Mouse (Mus musculus) neural tube, embryonic 10.5 days (tissue): ENCODE measurements around the gene H2al1a.
A peak's percentile ranks its signal among the peaks of the same experiment; 100 is the strongest.
"Not testable (repeated sequence)": the region's sequence is repeated elsewhere in the genome, so short reads cannot be mapped to it uniquely, and the experiment has no call there.

Experiments
- DNase-seq: peaks from one replicate; pipeline ENCODE4 v3.0.0-alpha.2; 2017; ENCODE audit warnings: low spot score; ENCODE audit errors: extremely low spot score

The H2al1a gene

GRCm38 (mm10) chrX:11298957-11299356 lies at the start of gene H2al1a:
TSS of gene H2al1a (plus strand) at chrX:11299257.
- not testable (repeated sequence) for DNase-seq

GRCm38 (mm10) chrX:11250155-11250554 lies 48.9 kb upstream of the H2al1a start:
- no peak for DNase-seq

GRCm38 (mm10) chrX:11254062-11254461 lies 45.0 kb upstream of the H2al1a start:
- DNase-seq: no peak

- no peak for DNase-seq
Observed at GRCm38 (mm10) chrX:11254521-11255207, 44.4 kb upstream of the H2al1a start.

- peak; percentile 20 for DNase-seq
Observed at GRCm38 (mm10) chrX:11255564-11256360, 43.3 kb upstream of the H2al1a start.

- DNase-seq: no peak
Observed at GRCm38 (mm10) chrX:11264918-11265317, 34.1 kb upstream of the H2al1a start.

- DNase-seq: no peak
Observed at GRCm38 (mm10) chrX:11267791-11268190, 31.3 kb upstream of the H2al1a start.

GRCm38 (mm10) chrX:11269074-11269473 lies 30.0 kb upstream of the H2al1a start:
- DNase-seq: no peak

- DNase-seq: no peak
Observed at GRCm38 (mm10) chrX:11273190-11273589, 25.9 kb upstream of the H2al1a start.

- DNase-seq: no peak
Observed at GRCm38 (mm10) chrX:11277083-11277482, 22.0 kb upstream of the H2al1a start.

GRCm38 (mm10) chrX:11280741-11281140 lies 18.3 kb upstream of the H2al1a start:
- DNase-seq: no peak

- DNase-seq: no peak
Observed at GRCm38 (mm10) chrX:11288306-11288882, 10.7 kb upstream of the H2al1a start.

- no peak for DNase-seq
Observed at GRCm38 (mm10) chrX:11289244-11289643, 9.8 kb upstream of the H2al1a start.

GRCm38 (mm10) chrX:11302132-11302531 lies 3.1 kb downstream of the H2al1a start, which contains the start of gene H2al1b:
TSS of gene H2al1b (plus strand) at chrX:11302432.
- DNase-seq: not testable (repeated sequence)

- DNase-seq: not testable (repeated sequence)
Observed at GRCm38 (mm10) chrX:11305355-11305754, 6.3 kb downstream of the H2al1a start, which contains the start of gene H2al1c. TSS of gene H2al1c (plus strand) at chrX:11305655.

GRCm38 (mm10) chrX:11308524-11308923 lies 9.5 kb downstream of the H2al1a start, which contains the start of gene H2al1d:
TSS of gene H2al1d (plus strand) at chrX:11308824.
- DNase-seq: not testable (repeated sequence)

GRCm38 (mm10) chrX:11311634-11312033 lies 12.6 kb downstream of the H2al1a start, which contains the start of gene H2al1e:
TSS of gene H2al1e (plus strand) at chrX:11311934.
- not testable (repeated sequence) for DNase-seq

- not testable (repeated sequence) for DNase-seq
Observed at GRCm38 (mm10) chrX:11314858-11315257, 15.8 kb downstream of the H2al1a start, which contains the start of gene H2al1f. TSS of gene H2al1f (plus strand) at chrX:11315158.

- not testable (repeated sequence) for DNase-seq
Observed at GRCm38 (mm10) chrX:11317956-11318355, 18.9 kb downstream of the H2al1a start, which contains the start of gene H2al1g. TSS of gene H2al1g (plus strand) at chrX:11318256.

GRCm38 (mm10) chrX:11321192-11321591 lies 22.1 kb downstream of the H2al1a start, which contains the start of gene H2al1h:
TSS of gene H2al1h (plus strand) at chrX:11321492.
- DNase-seq: not testable (repeated sequence)

GRCm38 (mm10) chrX:11324359-11324758 lies 25.3 kb downstream of the H2al1a start, which contains the start of gene H2al1i:
TSS of gene H2al1i (plus strand) at chrX:11324659.
- DNase-seq: not testable (repeated sequence)
